Mouse (Mus musculus) adrenal gland (tissue): Measurements from ENCODE around the gene Pclaf.

Experiments used
- intact Hi-C: fragments of 180-260 bp; cut with DNase I; formaldehyde crosslinking; loops from one replicate; pipeline ENCODE4 v1.15.1; 2025
- long read RNA-seq, 2 experiments: library from polyadenylated mRNA; unstranded; transcript quantifications; one replicate each; pipeline ENCODE4 v2.0.0; 2020; ENCODE audit warnings: borderline replicate concordance in 1 of 2; ENCODE audit not compliant: insufficient replicate concordance in 1 of 2

The Pclaf gene
- long read RNA-seq, experiment 1, partial matches to known transcripts: 0 of 2 reads
- long read RNA-seq, experiment 1, other reads (novel, unspliced or antisense): 0 of 2 reads
- long read RNA-seq, experiment 2, partial matches to known transcripts: 0 of 2 reads
- long read RNA-seq, experiment 2, other reads (novel, unspliced or antisense): 0 of 2 reads

GRCm38 (mm10) chr9:65890143-65890628, at the start of gene Pclaf:
Pclaf (plus strand) TSS chr9:65890237.
- intact Hi-C loops: no loop called here

- intact Hi-C loops: loop anchor here (5.0 kb wide), 1 partner anchor 177 kb away; the partner anchor contains the start of gene Oaz2
Measured at GRCm38 (mm10) chr9:65844421-65845165, 45.4 kb upstream of the Pclaf start.

GRCm38 (mm10) chr9:65848154-65848553, 41.9 kb upstream of the Pclaf start:
- intact Hi-C loops: loop anchor here (5.0 kb wide), 1 partner anchor 181 kb away; the partner anchor contains the start of gene Oaz2

- intact Hi-C loops: loop anchor here (5.0 kb wide), 2 partner anchors 158 to 248 kb away; no protein-coding TSS in a partner anchor
Measured at GRCm38 (mm10) chr9:65850203-65850602, 39.8 kb upstream of the Pclaf start.

- intact Hi-C loops: no loop called here
Measured at GRCm38 (mm10) chr9:65859656-65860055, 30.4 kb upstream of the Pclaf start.

- intact Hi-C loops: no loop called here
Measured at GRCm38 (mm10) chr9:65884564-65885315, 5.3 kb upstream of the Pclaf start.

- intact Hi-C loops: no loop called here
Measured at GRCm38 (mm10) chr9:65891126-65891525, 1.1 kb downstream of the Pclaf start.

- intact Hi-C loops: no loop called here
Measured at GRCm38 (mm10) chr9:65896977-65897376, 6.9 kb downstream of the Pclaf start.

GRCm38 (mm10) chr9:65902879-65903278, 12.8 kb downstream of the Pclaf start:
- intact Hi-C loops: loop anchor here (10.0 kb wide), 1 partner anchor 182 kb away; no protein-coding TSS in a partner anchor

GRCm38 (mm10) chr9:65903419-65903818, 13.4 kb downstream of the Pclaf start:
- intact Hi-C loops: loop anchor here (10.0 kb wide), 1 partner anchor 181 kb away; no protein-coding TSS in a partner anchor

GRCm38 (mm10) chr9:65908394-65909300, 18.6 kb downstream of the Pclaf start, which contains the start of the genes Trip4 and Csnk1g1:
Trip4 (minus strand) TSS chr9:65908794.
Csnk1g1 (plus strand) TSS chr9:65908924.
- intact Hi-C loops: loop anchor here (5.0 to 10.0 kb wide), 2 partner anchors 99 to 176 kb away; no protein-coding TSS in a partner anchor

- intact Hi-C loops: loop anchor here (5.0 to 10.0 kb wide), 2 partner anchors 98 to 175 kb away; no protein-coding TSS in a partner anchor
Measured at GRCm38 (mm10) chr9:65909301-65909801, 19.3 kb downstream of the Pclaf start.

- intact Hi-C loops: loop anchor here (5.0 to 10.0 kb wide), 2 partner anchors 97 to 175 kb away; no protein-coding TSS in a partner anchor
Measured at GRCm38 (mm10) chr9:65909837-65910236, 19.8 kb downstream of the Pclaf start.

- intact Hi-C loops: no loop called here
Measured at GRCm38 (mm10) chr9:65913976-65914375, 23.9 kb downstream of the Pclaf start.

GRCm38 (mm10) chr9:65917015-65917414, 27.0 kb downstream of the Pclaf start:
- intact Hi-C loops: no loop called here

- intact Hi-C loops: no loop called here
Measured at GRCm38 (mm10) chr9:65928456-65928855, 38.4 kb downstream of the Pclaf start.

- intact Hi-C loops: no loop called here
Measured at GRCm38 (mm10) chr9:65929826-65930225, 39.8 kb downstream of the Pclaf start.

- intact Hi-C loops: no loop called here
Measured at GRCm38 (mm10) chr9:65937566-65937965, 47.5 kb downstream of the Pclaf start.

GRCm38 (mm10) chr9:65951082-65951587, 61.1 kb downstream of the Pclaf start:
- intact Hi-C loops: no loop called here
